Mouse (Mus musculus): Measurements from ENCODE around the gene Tmtc4.

Tmtc4 gene

GRCm38 (mm10) chr14:122902136-122902535 is 81.7 kb downstream of the Tmtc4 start:
- DNase-seq, result peak; percentile 94 to 96

GRCm38 (mm10) chr14:122901715-122902114 is 82.1 kb downstream of the Tmtc4 start:
- no peak for DNase-seq

GRCm38 (mm10) chr14:122901177-122901576 is 82.7 kb downstream of the Tmtc4 start:
- DNase-seq, result no peak

GRCm38 (mm10) chr14:122900679-122901078 is 83.2 kb downstream of the Tmtc4 start:
- no peak for DNase-seq

GRCm38 (mm10) chr14:122898550-122898949 is 85.3 kb downstream of the Tmtc4 start:
- no peak for DNase-seq

- DNase-seq, result no peak
These were observed 87.7 kb downstream of the Tmtc4 start for GRCm38 (mm10) chr14:122896106-122896505.

- no peak for DNase-seq
These were observed 92.3 kb downstream of the Tmtc4 start for GRCm38 (mm10) chr14:122891470-122891968.

GRCm38 (mm10) chr14:122888480-122888872 is 95.4 kb downstream of the Tmtc4 start:
- no peak for DNase-seq

GRCm38 (mm10) chr14:122887702-122888479 is 95.9 kb downstream of the Tmtc4 start:
- no peak for DNase-seq

GRCm38 (mm10) chr14:122887278-122887677 is 96.6 kb downstream of the Tmtc4 start:
- no peak for DNase-seq

GRCm38 (mm10) chr14:122885893-122886292 is 97.9 kb downstream of the Tmtc4 start:
- no peak for DNase-seq

GRCm38 (mm10) chr14:122883821-122884584 is 99.8 kb downstream of the Tmtc4 start:
- DNase-seq, result no peak

GRCm38 (mm10) chr14:122883410-122883806 is 100.4 kb downstream of the Tmtc4 start:
- no peak for DNase-seq

GRCm38 (mm10) chr14:122882795-122883409 is 100.9 kb downstream of the Tmtc4 start:
- DNase-seq, result no peak

GRCm38 (mm10) chr14:122882201-122882639 is 101.6 kb downstream of the Tmtc4 start:
- DNase-seq, result no peak

GRCm38 (mm10) chr14:122881699-122882098 is 102.1 kb downstream of the Tmtc4 start:
- no peak for DNase-seq

- DNase-seq, result no peak
These were observed 103.5 kb downstream of the Tmtc4 start for GRCm38 (mm10) chr14:122880291-122880690.

- DNase-seq, result no peak
These were observed 106.0 kb downstream of the Tmtc4 start for GRCm38 (mm10) chr14:122877787-122878186.

- no peak for DNase-seq
These were observed 107.1 kb downstream of the Tmtc4 start for GRCm38 (mm10) chr14:122876723-122877122.

GRCm38 (mm10) chr14:122876163-122876562 is 107.7 kb downstream of the Tmtc4 start:
- peak; percentile 76 to 79 for DNase-seq

- DNase-seq, result no peak
These were observed 108.2 kb downstream of the Tmtc4 start for GRCm38 (mm10) chr14:122875636-122876035.

- DNase-seq, result no peak
These were observed 108.8 kb downstream of the Tmtc4 start for GRCm38 (mm10) chr14:122875056-122875455.

- DNase-seq, result no peak
These were observed 111.2 kb downstream of the Tmtc4 start for GRCm38 (mm10) chr14:122872612-122873011.

All from kidney, postnatal 25 days (tissue).